Mouse (Mus musculus) embryonic facial prominence, embryonic 10.5 days (tissue): Measurements from ENCODE around the gene Rab3il1. TPM values are rescaled to one million over a fixed set of nuclear protein-coding genes. Genes with fewer than 3 reads are reported as not detected.
A peak's percentile ranks its signal among the peaks of the same experiment; 100 is the strongest.

ENCODE experiments used
- DNase-seq: peaks from one replicate; pipeline ENCODE4 v3.0.0-alpha.2; 2017; ENCODE audit warnings: low spot score
- H3K27ac ChIP-seq: fragments of 300-500 bp; sonication (generic); replicated peaks from 2 replicates; pipeline ENCODE4 v1.5.1; 2016; ENCODE audit warnings: mild to moderate bottlenecking
- H3K27me3 ChIP-seq: fragments of 300-500 bp; sonication (generic); replicated peaks from 2 replicates; pipeline ENCODE4 v1.6.1; 2016; ENCODE audit warnings: low read depth, mild to moderate bottlenecking; ENCODE audit not compliant: poor library complexity, severe bottlenecking
- H3K36me3 ChIP-seq: fragments of 300-500 bp; sonication (generic); replicated peaks from 2 replicates; pipeline ENCODE4 v1.6.1; 2016; ENCODE audit warnings: mild to moderate bottlenecking, moderate library complexity
- H3K4me1 ChIP-seq: fragments of 300-500 bp; sonication (generic); 2 replicates; pipeline ENCODE4 v1.6.1; 2016
- H3K4me3 ChIP-seq: fragments of 300-500 bp; sonication (generic); 2 replicates; pipeline ENCODE4 v1.5.1; 2016; ENCODE audit warnings: mild to moderate bottlenecking, moderate library complexity
- H3K9me3 ChIP-seq: fragments of 300-500 bp; sonication (generic); 2 replicates; pipeline ENCODE4 v1.6.1; 2016; ENCODE audit warnings: mild to moderate bottlenecking
- WGBS: fragments of 180-500 bp; shearing (Covaris S2); methylation state at CpG from one replicate; pipeline ENCODE4 v1.1.7; 2016; 5-methylcytosine and 5-hydroxymethylcytosine counted together
- polyA plus RNA-seq: library from polyadenylated mRNA; unstranded; fragments of >200 nt; fragmentation: Nextera tagmentation; extraction: Ambion mirVana; gene quantifications from 2 replicates; pipeline ENCODE4 v1.2.1, GENCODE M21; 2016

The Rab3il1 gene
- polyA plus RNA-seq, 1 experiment from 2014 or later, result 57.4 TPM

DNA sequence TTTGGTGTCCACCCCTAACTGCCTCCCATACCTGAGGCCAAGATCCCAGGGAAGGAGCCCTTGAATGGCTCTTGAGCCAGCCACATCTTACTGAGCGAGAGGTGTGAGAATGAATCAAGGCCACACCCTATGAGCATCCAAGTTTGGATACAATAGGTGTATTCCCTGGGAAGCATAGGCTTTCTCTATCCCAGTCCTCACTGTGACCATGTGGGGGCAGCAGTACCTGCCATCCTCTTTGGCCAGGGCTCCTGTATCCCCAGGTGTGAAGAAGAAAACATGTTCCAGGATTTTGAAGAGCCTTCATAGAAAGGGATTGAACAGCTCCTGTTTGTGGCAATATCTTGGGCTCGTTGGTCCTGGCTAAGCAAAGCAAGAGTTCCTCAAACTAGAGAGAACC lies 38.1 kb downstream of the Rab3il1 start:
- peaks cover 36% of the 10 kb centered on the region for H3K27me3 ChIP-seq
- DNase-seq, result no peak
- no peak overlapping the region for H3K27ac ChIP-seq
- no peak overlapping the region for H3K4me3 ChIP-seq
- H3K4me1 ChIP-seq, result peaks cover 35% of the 10 kb centered on the region
- no peaks in the 10 kb centered on the region for H3K9me3 ChIP-seq
- peaks cover 20% of the 10 kb centered on the region for H3K36me3 ChIP-seq
- 93% methylated on average over 2 of the region's 2 CpGs for whole genome bisulfite sequencing

- peak overlapping the region; percentile 73 for H3K4me3 ChIP-seq
- no peak for DNase-seq
- H3K9me3 ChIP-seq, result no peaks in the 10 kb centered on the region
- H3K27me3 ChIP-seq, result peaks cover 36% of the 10 kb centered on the region
- H3K36me3 ChIP-seq, result peaks cover 7% of the 10 kb centered on the region
- H3K4me1 ChIP-seq, result peaks cover 24% of the 10 kb centered on the region
- 7% methylated on average over 20 of the region's 20 CpGs for WGBS
- H3K27ac ChIP-seq, result peak overlapping the region; percentile 81
Observed at GRCm38 (mm10) chr19:10040866-10041387, 39.5 kb downstream of the Rab3il1 start.

- Histone ChIP-seq H3K9me3 (no peaks in the 10 kb centered on the region), H3K36me3 (peaks cover under 1% of the 10 kb centered on the region; the same call in 1 of the 2 replicates), H3K27ac (peak within 1 kb of the TSS; percentile 81), H3K27me3 (peaks cover 36% of the 10 kb centered on the region), H3K4me1 (peaks cover 24% of the 10 kb centered on the region), H3K4me3 (peak within 1 kb of the TSS; percentile 73)
- under 1% methylated on average over 69 of the region's 69 CpGs for WGBS
- peak; percentile 87 for DNase-seq
Observed at GRCm38 (mm10) chr19:10041388-10042148, 40.1 kb downstream of the Rab3il1 start, which contains the start of gene Fads3. Gene Fads3 (plus strand): TSS chr19:10041569.

DNA sequence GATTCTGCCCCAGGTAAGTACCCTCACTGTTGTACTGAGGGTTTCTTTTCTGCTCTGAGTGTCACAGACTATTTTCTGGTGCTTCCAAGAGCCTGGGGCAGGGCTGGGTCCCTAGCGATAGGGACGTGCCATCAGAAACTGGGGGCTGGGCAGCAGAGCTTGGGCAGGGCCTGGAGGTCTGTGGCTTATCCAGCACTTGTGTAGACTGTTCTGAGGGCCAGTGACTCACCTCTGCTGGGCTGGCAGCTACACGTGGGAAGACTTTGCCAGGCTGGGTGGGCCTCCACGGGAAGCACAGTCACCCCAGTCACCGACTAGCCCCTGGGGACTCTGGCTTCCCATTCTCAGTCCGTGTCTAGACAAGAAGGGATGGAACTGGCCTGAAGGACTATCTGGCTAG lies 40.8 kb downstream of the Rab3il1 start:
- no peaks in the 10 kb centered on the region for H3K36me3 ChIP-seq
- H3K4me1 ChIP-seq, result peaks cover 24% of the 10 kb centered on the region
- peaks cover 36% of the 10 kb centered on the region for H3K27me3 ChIP-seq
- no peak overlapping the region for H3K27ac ChIP-seq
- H3K9me3 ChIP-seq, result no peaks in the 10 kb centered on the region
- WGBS, result 50% methylated on average over 6 of the region's 6 CpGs
- no peak for DNase-seq
- H3K4me3 ChIP-seq, result peak overlapping the region; percentile 73

DNA sequence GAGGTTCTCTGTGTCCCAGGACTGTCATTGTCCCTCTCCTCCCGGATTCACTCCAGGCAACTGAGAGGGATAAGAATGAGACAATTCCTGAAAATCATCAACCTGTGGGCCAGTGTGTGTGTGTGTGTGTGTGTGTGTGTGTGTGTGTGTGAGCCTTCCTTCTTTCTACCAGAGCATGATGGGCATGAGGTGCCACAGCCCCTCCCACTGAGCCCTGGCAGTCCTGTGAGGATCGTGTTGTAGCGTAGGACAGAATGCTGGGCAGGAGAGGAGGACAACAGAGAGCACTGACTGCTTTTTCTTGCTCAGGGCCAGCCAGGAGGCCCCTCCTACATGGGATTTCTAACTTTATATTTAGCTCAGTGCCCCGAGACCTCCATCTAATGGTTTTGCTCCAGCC lies 41.3 kb downstream of the Rab3il1 start:
- Histone ChIP-seq H3K27ac (no peak overlapping the region), H3K36me3 (no peaks in the 10 kb centered on the region), H3K27me3 (peaks cover 36% of the 10 kb centered on the region), H3K9me3 (no peaks in the 10 kb centered on the region), H3K4me1 (peaks cover 24% of the 10 kb centered on the region), H3K4me3 (no peak overlapping the region)
- DNase-seq, result no peak
- WGBS, result 84% methylated on average over 4 of the region's 4 CpGs

DNA sequence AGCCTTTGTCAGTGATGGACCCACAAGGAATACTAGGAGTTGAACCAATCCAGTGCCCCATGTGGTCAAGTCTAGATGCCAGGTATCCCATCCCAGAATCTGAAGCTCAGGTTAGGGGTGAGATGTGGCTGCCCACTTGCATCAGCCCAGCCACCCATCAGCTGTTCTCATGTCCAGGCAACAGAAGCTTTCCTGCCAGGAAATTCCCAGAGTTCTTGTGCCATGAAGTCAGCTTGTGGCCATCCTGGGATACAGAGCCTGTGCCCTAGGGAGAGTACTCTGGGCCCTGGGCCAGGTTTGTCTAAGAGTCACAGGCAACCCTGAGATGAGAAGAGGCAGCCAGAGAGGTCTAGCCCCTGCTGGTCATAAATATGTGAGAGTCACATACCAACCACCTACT lies 42.2 kb downstream of the Rab3il1 start:
- Histone ChIP-seq H3K4me1 (peaks cover 24% of the 10 kb centered on the region), H3K9me3 (no peaks in the 10 kb centered on the region), H3K27me3 (peaks cover 36% of the 10 kb centered on the region), H3K36me3 (no peaks in the 10 kb centered on the region), H3K27ac (no peak overlapping the region), H3K4me3 (no peak overlapping the region)
- DNase-seq, result no peak

DNA sequence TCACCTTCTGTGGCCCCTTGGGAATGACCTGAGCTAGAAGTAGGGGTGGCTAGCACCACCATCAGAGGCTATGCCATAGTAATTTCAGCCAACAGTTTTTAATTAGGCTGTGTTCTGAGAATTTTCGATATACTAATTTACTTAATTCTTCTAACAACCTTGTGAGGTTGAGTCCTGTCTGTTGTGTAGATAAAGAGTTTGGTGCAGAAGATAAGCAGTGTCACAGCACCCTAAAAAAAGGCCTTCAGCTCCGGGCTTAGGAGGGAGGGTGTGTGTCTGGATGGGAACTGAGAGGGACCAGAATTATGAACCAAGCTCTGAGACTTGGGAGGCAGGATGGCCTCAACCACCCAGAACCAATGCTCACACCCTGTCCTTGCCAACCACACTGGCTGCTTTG lies 44.2 kb downstream of the Rab3il1 start:
- Histone ChIP-seq H3K9me3 (no peaks in the 10 kb centered on the region), H3K36me3 (no peaks in the 10 kb centered on the region), H3K4me3 (no peak overlapping the region), H3K4me1 (peaks cover 22% of the 10 kb centered on the region), H3K27ac (no peak overlapping the region), H3K27me3 (peaks cover 22% of the 10 kb centered on the region)
- no peak for DNase-seq
- WGBS, result 78% methylated on average over 2 of the region's 2 CpGs

- peaks cover 16% of the 10 kb centered on the region for H3K4me1 ChIP-seq
- no peak for DNase-seq
Observed at GRCm38 (mm10) chr19:10046346-10046745, 44.9 kb downstream of the Rab3il1 start.

GRCm38 (mm10) chr19:10046983-10047382 lies 45.5 kb downstream of the Rab3il1 start:
- Histone ChIP-seq H3K36me3 (no peaks in the 10 kb centered on the region), H3K4me1 (peaks cover 10% of the 10 kb centered on the region), H3K4me3 (no peak overlapping the region), H3K27ac (no peak overlapping the region), H3K9me3 (no peaks in the 10 kb centered on the region), H3K27me3 (peaks cover 14% of the 10 kb centered on the region)
- WGBS, result 64% methylated on average over 3 of the region's 3 CpGs
- DNase-seq, result no peak

More at GRCm38 (mm10) chr19:10046346-10046745, 44.9 kb downstream of the Rab3il1 start:
- H3K4me3 ChIP-seq, result no peak overlapping the region
- H3K36me3 ChIP-seq, result no peaks in the 10 kb centered on the region
- 77% methylated on average over 4 of the region's 4 CpGs for WGBS
- H3K9me3 ChIP-seq, result no peaks in the 10 kb centered on the region
- peaks cover 16% of the 10 kb centered on the region for H3K27me3 ChIP-seq
- H3K27ac ChIP-seq, result no peak overlapping the region

DNA sequence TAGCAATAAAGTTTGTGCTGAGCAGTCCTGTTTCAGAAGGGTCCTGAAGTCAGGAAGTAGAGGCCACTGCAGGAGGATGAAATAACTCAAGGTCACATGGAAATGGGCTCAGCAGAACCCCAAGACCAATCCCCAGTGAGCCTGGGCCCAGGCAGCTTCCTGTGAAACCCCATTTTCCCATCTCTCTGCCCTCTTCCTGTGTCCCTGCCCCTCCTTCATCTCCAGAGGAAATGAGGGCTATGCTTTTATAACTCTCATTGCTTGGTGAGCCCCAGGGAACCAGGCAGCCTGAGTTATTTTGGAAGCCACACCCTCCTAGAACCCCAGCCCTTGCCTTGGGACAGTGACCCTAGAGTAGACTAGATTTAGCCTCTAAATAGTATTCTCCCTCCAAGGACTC lies 48.1 kb downstream of the Rab3il1 start:
- no peak overlapping the region; the same call in 1 of the 2 replicates for H3K27ac ChIP-seq
- no peaks in the 10 kb centered on the region for H3K9me3 ChIP-seq
- no peaks in the 10 kb centered on the region; the same call in 1 of the 2 replicates for H3K27me3 ChIP-seq
- no peak for DNase-seq
- H3K4me1 ChIP-seq, result 0 out of 2 replicates have a peak, but pooled peaks cover 4% of the 10 kb centered on the region
- H3K36me3 ChIP-seq, result peaks cover 5% of the 10 kb centered on the region; the same call in 1 of the 2 replicates
- no peak overlapping the region for H3K4me3 ChIP-seq

DNA sequence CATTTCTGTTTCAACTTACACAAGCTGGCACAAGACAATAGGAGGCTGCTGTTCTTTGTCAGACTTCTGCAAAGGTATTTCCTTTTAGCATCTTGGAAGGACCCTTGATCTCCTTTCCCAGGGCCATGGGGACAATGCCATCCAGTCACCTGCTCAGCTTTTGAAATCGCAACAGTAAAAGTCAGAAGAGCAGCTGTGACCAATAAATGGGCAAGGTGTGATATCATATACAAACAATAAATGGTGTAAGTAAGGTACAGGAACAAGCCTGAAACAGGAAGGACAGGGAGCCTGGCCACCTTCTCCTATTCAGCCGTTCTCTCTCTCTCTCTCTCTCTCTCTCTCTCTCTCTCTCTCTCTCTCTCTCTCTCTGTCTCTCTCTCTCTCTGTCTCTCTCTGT lies 49.0 kb downstream of the Rab3il1 start:
- Histone ChIP-seq H3K27ac (no peak overlapping the region), H3K4me3 (no peak overlapping the region), H3K9me3 (no peaks in the 10 kb centered on the region), H3K4me1 (0 out of 2 replicates have a peak, but pooled peaks cover 4% of the 10 kb centered on the region), H3K36me3 (peaks cover 6% of the 10 kb centered on the region; the same call in 1 of the 2 replicates), H3K27me3 (no peaks in the 10 kb centered on the region; the same call in 1 of the 2 replicates)
- DNase-seq, result no peak
- WGBS, result 84% methylated on average over 2 of the region's 2 CpGs

GRCm38 (mm10) chr19:10052698-10053097 lies 51.2 kb downstream of the Rab3il1 start:
- no peak for DNase-seq
- Histone ChIP-seq H3K4me3 (no peak overlapping the region), H3K9me3 (no peaks in the 10 kb centered on the region), H3K27me3 (no peaks in the 10 kb centered on the region; the same call in 1 of the 2 replicates), H3K4me1 (0 out of 2 replicates have a peak, but pooled peaks cover 4% of the 10 kb centered on the region), H3K36me3 (peaks cover 6% of the 10 kb centered on the region; the same call in 1 of the 2 replicates), H3K27ac (no peak overlapping the region)
- WGBS, result 92% methylated on average over 4 of the region's 4 CpGs
